ENCODE assay signal across 9 mouse cellular contexts in the genomic region with DNA sequence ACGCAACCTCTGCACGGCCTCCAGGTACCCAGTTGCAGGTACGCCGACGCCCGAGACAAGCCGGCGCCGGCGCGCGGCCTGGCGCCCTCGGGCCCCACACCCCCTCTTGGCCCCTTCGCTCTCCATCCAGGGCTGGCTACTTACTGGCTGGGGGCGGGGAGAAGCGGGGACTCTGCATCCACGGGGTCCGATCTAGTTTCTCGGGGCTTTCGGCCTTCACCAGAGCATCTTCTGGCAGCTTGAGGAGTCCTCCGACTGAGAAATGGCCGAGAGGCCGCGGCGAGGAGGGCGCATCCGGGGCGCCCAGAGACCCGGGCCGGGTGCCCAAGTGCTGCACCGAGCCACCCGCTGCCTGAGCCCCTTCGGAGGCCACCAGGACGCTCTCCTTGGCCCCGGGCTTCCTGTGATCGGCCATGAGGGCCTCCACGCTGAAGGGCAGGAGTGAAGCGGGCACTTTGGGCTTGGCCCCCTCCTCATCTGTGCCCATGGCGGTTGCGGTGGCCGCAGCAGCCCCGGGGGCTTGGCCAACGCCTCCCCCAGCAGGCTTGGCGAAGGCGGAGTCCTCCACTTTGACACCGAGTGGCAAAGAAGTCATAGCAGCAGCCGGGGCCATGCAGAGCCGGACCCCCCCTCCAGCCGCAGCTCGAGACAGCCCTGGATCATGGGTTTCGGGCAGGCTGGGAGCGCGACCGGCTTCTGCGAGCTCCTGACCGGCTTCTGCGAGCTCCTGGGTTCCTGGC. TPM values are rescaled to one million over a fixed set of nuclear protein-coding genes. Genes with fewer than 3 reads are reported as not detected.
A peak's percentile ranks its signal among the peaks of the same experiment; 100 is the strongest.
DNase-seq lines count a peak whose midpoint lies in the region; ATAC-seq and TF ChIP-seq lines count a peak whose summit lies in the region.
"Had no signal": no experiment of that assay in that cellular context is flagged by ENCODE, and none has a peak within 500 bp of the region (broad histone marks: within the 10 kb centered on the region; RNA-seq: fewer than 3 reads in every experiment).

No protein-coding gene starts in this region.

- peak overlapping the region; percentile 98 for H3K4me2 ChIP-seq in heart, embryonic 11.5 days
- H3K4me2 ChIP-seq in liver, embryonic 11.5 days = peak overlapping the region; percentile 74

- peaks cover 90% of the 10 kb centered on the region for H3K27me3 ChIP-seq in heart, embryonic 11.5 days (ENCODE audit: control insufficient read depth, insufficient read depth, low read length)
- H3K27me3 ChIP-seq in liver, embryonic 11.5 days (replicated peaks; ENCODE audit: control insufficient read depth, insufficient read depth, low read length) = peaks cover 99% of the 10 kb centered on the region

- DNase-seq in adrenal gland, postnatal 14 days = peak; percentile 24
- no peak for DNase-seq in adrenal gland, adult 2 months
- DNase-seq in ES-E14 (ENCODE audit: low read depth, low spot score) = no peak
- DNase-seq in liver, embryonic 11.5 days (ENCODE audit: low spot score) = no peak
- peak; percentile 50 for DNase-seq in retina, postnatal 1 day
- no peak for DNase-seq in right cerebral cortex, postnatal 36 days (ENCODE audit: low spot score in 2 of 2)

- H3K9me3 ChIP-seq in ES-E14 (ENCODE audit: control insufficient read depth, insufficient read depth, low read depth, low read length) = no peaks in the 10 kb centered on the region
- H3K9me3 ChIP-seq in heart, embryonic 11.5 days (replicated peaks; ENCODE audit: control insufficient read depth, low read length) = no peaks in the 10 kb centered on the region
- no peaks in the 10 kb centered on the region for H3K9me3 ChIP-seq in liver, embryonic 11.5 days (ENCODE audit: control insufficient read depth, low read length)

- WGBS in heart, embryonic 11.5 days (ENCODE audit: insufficient replicate concordance) = under 1% methylated on average over 50 of the region's 58 CpGs
- WGBS in liver, embryonic 11.5 days = 2% methylated on average over 52 of the region's 58 CpGs

- peak; percentile 50 for ATAC-seq in heart, embryonic 11.5 days (replicated peaks; ENCODE audit: insufficient number of reproducible peaks, low FRiP score, low TSS enrichment)
- ATAC-seq in liver, embryonic 11.5 days (replicated peaks; ENCODE audit: low FRiP score) = 0 out of 2 replicates have a peak, but pooled peaks have one; percentile 11
- no peak for ATAC-seq in megakaryocyte progenitor cell, adult 5-6 weeks (replicated peaks; ENCODE audit: poor library complexity)

- H3K36me3 ChIP-seq in ES-E14 (ENCODE audit: control insufficient read depth, insufficient read depth, low read length, poor library complexity, severe bottlenecking) = no peaks in the 10 kb centered on the region
- H3K36me3 ChIP-seq in heart, embryonic 11.5 days (ENCODE audit: control insufficient read depth, insufficient read depth, low read length) = no peaks in the 10 kb centered on the region
- no peaks in the 10 kb centered on the region for H3K36me3 ChIP-seq in liver, embryonic 11.5 days (ENCODE audit: control insufficient read depth, insufficient read depth, low read length)

- peak overlapping the region; percentile 52 for H3K9ac ChIP-seq in ES-E14 (ENCODE audit: insufficient read depth, low read depth, low read length, poor library complexity, severe bottlenecking)
- peak overlapping the region; percentile 74 for H3K9ac ChIP-seq in heart, embryonic 11.5 days (ENCODE audit: low read depth, low read length)
- H3K9ac ChIP-seq in liver, embryonic 11.5 days (ENCODE audit: low read depth, low read length) = no peak overlapping the region

- no peak overlapping the region for H3K27ac ChIP-seq in ES-E14 (ENCODE audit: insufficient read depth, low read depth, low read length, poor library complexity, severe bottlenecking)
- no peak overlapping the region; the same call in 1 of the 2 replicates for H3K27ac ChIP-seq in heart, embryonic 11.5 days (ENCODE audit: low read depth, low read length)
- H3K27ac ChIP-seq in liver, embryonic 11.5 days (ENCODE audit: low read depth, low read length) = no peak overlapping the region

- peaks cover 0 to 6% of the 10 kb centered on the region in 2 experiments; a peak in 2 of 4 replicates for H3K4me1 ChIP-seq in ES-E14 (ENCODE audit: control insufficient read depth in 2 of 2, insufficient read depth in 2 of 2, low read length in 2 of 2, poor library complexity in 1 of 2)
- H3K4me1 ChIP-seq in heart, embryonic 11.5 days (ENCODE audit: control insufficient read depth, insufficient read depth, low read length) = peaks cover 14% of the 10 kb centered on the region
- H3K4me1 ChIP-seq in liver, embryonic 11.5 days (replicated peaks; ENCODE audit: control insufficient read depth, insufficient read depth, low read length) = peaks cover 19% of the 10 kb centered on the region

- in situ Hi-C loops in ES-E14 (cut with MboI; ENCODE audit: low sequenced_read_pairs in 2 of 2, unreplicated experiment in 2 of 2) = loop anchor here in 1 of 2 experiments (10.0 kb wide), 1 partner anchor 579 kb away; a partner anchor contains a TSS

- peak overlapping the region; percentile 61 to 67 for H3K4me3 ChIP-seq in ES-E14 (ENCODE audit: insufficient read depth in 1 of 2, low read depth in 1 of 2, low read length in 2 of 2, poor library complexity in 1 of 2, severe bottlenecking in 1 of 2)
- peak overlapping the region; percentile 66 for H3K4me3 ChIP-seq in heart, embryonic 11.5 days (ENCODE audit: low read depth, low read length)
- peak overlapping the region; percentile 43 for H3K4me3 ChIP-seq in liver, embryonic 11.5 days (ENCODE audit: low read depth, low read length)
- H3K4me3 ChIP-seq: erythroblast, embryonic 14.5 days had no signal

TF ChIP-seq in ES-E14, 5 proteins besides CTCF, POLR2A, EP300 and RAD21:
- no peak for TF ChIP-seq CHD2 (IDR thresholded peaks at IDR 0.05; ENCODE audit: low read depth, low read length)
TF ChIP-seq in ES-E14: peak in this region for 0.

RNA-seq across cellular contexts. Expression of a gene that starts 0.5 kb away (rescaled TPM):
- 1.9 and 2.1 TPM in 2 replicates for total RNA-seq in adrenal gland, postnatal 14 days (2021)
- total RNA-seq in adrenal gland, adult 2 months (2021) = 1 to 10 TPM; 1.4 to 2.3 TPM
- 4.5 and 5.2 TPM in 2 replicates for polyA plus RNA-seq in adrenal gland, adult 2 months (2012; rRNA removed)
- 0.48 and 2.1 TPM in 2 replicates for total RNA-seq in ES-E14 (2012; rRNA removed)
- polyA plus RNA-seq in heart, embryonic 11.5 days (2014; fragmentation: Nextera tagmentation; extraction: Ambion mirVana) = 18.3 and 18.6 TPM in 2 replicates
- polyA plus RNA-seq in liver, embryonic 11.5 days (2014; fragmentation: Nextera tagmentation; extraction: Ambion mirVana) = 6.9 and 9.2 TPM in 2 replicates
- total RNA-seq in megakaryocyte progenitor cell, adult 5-6 weeks (2015) = 0.07 TPM in 1 of 2 replicates, not detected in the other
- not detected in 2 replicates for total RNA-seq in megakaryocyte progenitor cell, adult 5-6 weeks (2017)
- polyA plus RNA-seq: erythroblast, embryonic 14.5 days had no signal

Comparison
In these comparisons a context has a peak if more than half of its experiments do, and no peak if none do; other contexts are left out.
1. DNase-seq: peak in adrenal gland, postnatal 14 days (single experiment) and retina, postnatal 1 day (single experiment); none in adrenal gland, adult 2 months (single experiment), ES-E14 (single experiment), liver, embryonic 11.5 days (single experiment) and right cerebral cortex, postnatal 36 days (0 of 2).
2. Peak in every context shown above with its lines, with median percentiles within 50 percentile points of each other: H3K4me3 ChIP-seq.